Comparison of ENCODE assay signal across 8 mouse cellular contexts in genomic region chr9:56795721-56796655, GRCm38 (mm10). TPM values are rescaled to one million over a fixed set of nuclear protein-coding genes. Genes with fewer than 3 reads are reported as not detected.
DNase-seq lines count a peak whose midpoint lies in the region; ATAC-seq and TF ChIP-seq lines count a peak whose summit lies in the region.

Gene Lingo1, minus strand, starts transcription at chr9:56796468.

- H3K36me3 ChIP-seq in heart, embryonic 15.5 days: no peaks in the 10 kb centered on the region
- H3K36me3 ChIP-seq in forebrain, embryonic 15.5 days: no peaks in the 10 kb centered on the region
- no peaks in the 10 kb centered on the region for H3K36me3 ChIP-seq in midbrain, embryonic 15.5 days (replicated peaks)
- H3K36me3 ChIP-seq in thymus, adult 2 months (ENCODE audit: control insufficient read depth, insufficient read depth, low read length): no peaks in the 10 kb centered on the region

- H3K4me2 ChIP-seq in heart, embryonic 15.5 days: peak within 1 kb of the TSS; percentile 94
- H3K4me2 ChIP-seq in forebrain, embryonic 15.5 days (replicated peaks): peak within 1 kb of the TSS; percentile 67
- peak within 1 kb of the TSS; percentile 79 for H3K4me2 ChIP-seq in midbrain, embryonic 15.5 days

- ATAC-seq in heart, embryonic 15.5 days (replicated peaks; ENCODE audit: insufficient number of reproducible peaks, insufficient read depth, low FRiP score, low read depth): no peak
- peak; percentile 51; the same call in 1 of the 2 replicates for ATAC-seq in cerebellum, adult (ENCODE audit: insufficient number of reproducible peaks, low FRiP score, low TSS enrichment)
- ATAC-seq in forebrain, embryonic 15.5 days (replicated peaks): peak; percentile 78
- peak; percentile 85 for ATAC-seq in midbrain, embryonic 15.5 days (replicated peaks)

- no peaks in the 10 kb centered on the region for H3K9me3 ChIP-seq in heart, embryonic 15.5 days (replicated peaks)
- H3K9me3 ChIP-seq in forebrain, embryonic 15.5 days: no peaks in the 10 kb centered on the region
- H3K9me3 ChIP-seq in midbrain, embryonic 15.5 days: no peaks in the 10 kb centered on the region

- H3K4me3 ChIP-seq in heart, embryonic 15.5 days: peak within 1 kb of the TSS; percentile 54
- peak within 1 kb of the TSS; percentile 48 for H3K4me3 ChIP-seq in forebrain, embryonic 15.5 days
- peak within 1 kb of the TSS; percentile 67 for H3K4me3 ChIP-seq in midbrain, embryonic 15.5 days
- H3K4me3 ChIP-seq in thymus, adult 2 months (ENCODE audit: control insufficient read depth, insufficient read depth, low read length): no peak within 1 kb of the TSS

- WGBS in heart, embryonic 15.5 days: under 1% methylated on average over 83 of the region's 88 CpGs
- WGBS in forebrain, embryonic 15.5 days: under 1% methylated on average over 70 of the region's 88 CpGs
- under 1% methylated on average over 88 of the region's 88 CpGs for WGBS in midbrain, embryonic 15.5 days
- 4% methylated on average over 88 of the region's 88 CpGs for WGBS in thymus, adult 2 months

- no peak for DNase-seq in heart, adult 11 months
- peak; percentile 74 to 75 for DNase-seq in layer of hippocampus, postnatal 14 days (ENCODE audit: low spot score in 2 of 2)
- DNase-seq in thymus, adult 2 months: no peak
- DNase-seq in spleen, postnatal 4 days (ENCODE audit: low spot score in 2 of 2): no peak

- H3K4me1 ChIP-seq in heart, embryonic 15.5 days (replicated peaks): peaks cover 18% of the 10 kb centered on the region
- peaks cover 19% of the 10 kb centered on the region for H3K4me1 ChIP-seq in forebrain, embryonic 15.5 days
- peaks cover 35% of the 10 kb centered on the region for H3K4me1 ChIP-seq in midbrain, embryonic 15.5 days
- H3K4me1 ChIP-seq in thymus, adult 2 months (replicated peaks; ENCODE audit: control insufficient read depth, insufficient read depth, low read length): no peaks in the 10 kb centered on the region

- no peak for TF ChIP-seq POLR2A in thymus, adult 2 months (IDR thresholded peaks at IDR 0.05; ENCODE audit: control insufficient read depth, extremely low read depth, insufficient read depth, low read length, poor library complexity)

- no peak for TF ChIP-seq CTCF in thymus, adult 2 months (IDR thresholded peaks at IDR 0.05; ENCODE audit: borderline replicate concordance, control insufficient read depth, extremely low read depth, insufficient read depth, low read length, poor library complexity)

- H3K27me3 ChIP-seq in heart, embryonic 15.5 days: peaks cover 91% of the 10 kb centered on the region
- peaks cover 51% of the 10 kb centered on the region for H3K27me3 ChIP-seq in forebrain, embryonic 15.5 days
- H3K27me3 ChIP-seq in midbrain, embryonic 15.5 days (replicated peaks): peaks cover 40% of the 10 kb centered on the region
- peaks cover 7% of the 10 kb centered on the region; the same call in 1 of the 2 replicates for H3K27me3 ChIP-seq in thymus, adult 2 months (ENCODE audit: control insufficient read depth, insufficient read depth, low read length)

- H3K9ac ChIP-seq in heart, embryonic 15.5 days: peak within 1 kb of the TSS; percentile 46
- H3K9ac ChIP-seq in forebrain, embryonic 15.5 days (replicated peaks): peak within 1 kb of the TSS; percentile 66
- peak within 1 kb of the TSS; percentile 84 for H3K9ac ChIP-seq in midbrain, embryonic 15.5 days

- H3K27ac ChIP-seq in heart, embryonic 15.5 days: no peak within 1 kb of the TSS
- peak within 1 kb of the TSS; percentile 63 for H3K27ac ChIP-seq in forebrain, embryonic 15.5 days (replicated peaks)
- H3K27ac ChIP-seq in midbrain, embryonic 15.5 days: peak within 1 kb of the TSS; percentile 90
- no peak within 1 kb of the TSS for H3K27ac ChIP-seq in thymus, adult 2 months (ENCODE audit: control insufficient read depth, insufficient read depth, low read length)

RNA-seq across cellular contexts. Expression of gene Lingo1, which starts in this region (rescaled TPM):
- 2.3 and 3.2 TPM in 2 replicates for polyA plus RNA-seq in heart, embryonic 15.5 days (2015; fragmentation: Nextera tagmentation; extraction: Ambion mirVana)
- polyA plus RNA-seq in forebrain, embryonic 15.5 days (2015; fragmentation: Nextera tagmentation; extraction: Ambion mirVana): 32.4 and 38.4 TPM in 2 replicates
- total RNA-seq in layer of hippocampus, postnatal 14 days (2021): 100 to 1,000 TPM; 293 to 311 TPM
- polyA plus RNA-seq in midbrain, embryonic 15.5 days (2015; fragmentation: Nextera tagmentation; extraction: Ambion mirVana): 77.8 and 83.1 TPM in 2 replicates
- polyA plus RNA-seq in thymus, adult 2 months (2012; rRNA removed): 5.2 and 5.3 TPM in 2 replicates

Comparison
In these comparisons a context has a peak if more than half of its experiments do, and no peak if none do; other contexts are left out.
1. H3K27ac ChIP-seq: peak in forebrain, embryonic 15.5 days (single experiment) and midbrain, embryonic 15.5 days (single experiment); none in heart, embryonic 15.5 days (single experiment) and thymus, adult 2 months (single experiment).
2. DNase-seq: peak in layer of hippocampus, postnatal 14 days (2 of 2); none in heart, adult 11 months (single experiment), thymus, adult 2 months (single experiment) and spleen, postnatal 4 days (0 of 2).
3. Peak in every context shown above with its lines, with median percentiles within 50 percentile points of each other: H3K4me2 ChIP-seq and H3K9ac ChIP-seq.